Mouse (Mus musculus) lung, adult 2 months (tissue): ENCODE measurements around the gene Pdk1. TPM values are rescaled to one million over a fixed set of nuclear protein-coding genes. Genes with fewer than 3 reads are reported as not detected.
"Not testable (repeated sequence)": the region's sequence is repeated elsewhere in the genome, so short reads cannot be mapped to it uniquely, and the experiment has no call there.

Experiments
- DNase-seq: peaks from one replicate; pipeline ENCODE4 v3.0.0; 2022
- H3K4me1 ChIP-seq: fragments of 200-500 bp; 2 replicates; pipeline ENCODE4 v1.6.1; 2011; ENCODE audit warnings: low read length; ENCODE audit not compliant: control insufficient read depth, insufficient read depth
- H3K4me3 ChIP-seq: fragments of 200-500 bp; replicated peaks from 2 replicates; pipeline ENCODE3; 2011; ENCODE audit warnings: low read depth, mild to moderate bottlenecking, control low read depth, low read length; ENCODE audit errors: extremely low read depth
- CTCF ChIP-seq: fragments of 200-500 bp; IDR thresholded peaks from 2 replicates; pipeline ENCODE4 v1.5.1; 2011; ENCODE audit warnings: mild to moderate bottlenecking, low read length, control low read depth; ENCODE audit not compliant: insufficient read depth
- POLR2A ChIP-seq: fragments of 200-500 bp; IDR thresholded peaks from 2 replicates; pipeline ENCODE4 v1.6.1; 2011; ENCODE audit warnings: low read depth, mild to moderate bottlenecking, control low read depth, low read length, borderline replicate concordance; ENCODE audit errors: extremely low read depth
- WGBS: fragments of 180-500 bp; shearing (Covaris S2); methylation state at CpG from one replicate; pipeline ENCODE4 v1.1.7; 2018; 5-methylcytosine and 5-hydroxymethylcytosine counted together
- polyA plus RNA-seq: library from polyadenylated mRNA; depleted of rRNA; stranded (reverse); fragments of >200 nt; gene quantifications from 2 replicates; pipeline ENCODE4 v1.2.3, GENCODE M21; 2012

Gene Pdk1
- polyA plus RNA-seq, 1 experiment = 8.6 TPM

- no peaks in the 10 kb centered on the region for H3K4me1 ChIP-seq
- no peak overlapping the region for H3K4me3 ChIP-seq
- TF ChIP-seq CTCF (no peak), POLR2A (no peak)
- 66% methylated on average over 9 of the region's 9 CpGs for WGBS
- no peak for DNase-seq
Observed at GRCm38 (mm10) chr2:71843316-71843715, 29.7 kb upstream of the Pdk1 start.

- Histone ChIP-seq H3K4me1 (no peaks in the 10 kb centered on the region), H3K4me3 (no peak overlapping the region)
- TF ChIP-seq CTCF (no peak), POLR2A (no peak)
- WGBS = 77% methylated on average over 6 of the region's 6 CpGs
- DNase-seq = no peak
Observed at GRCm38 (mm10) chr2:71844906-71845305, 28.1 kb upstream of the Pdk1 start.

GRCm38 (mm10) chr2:71852161-71852560 is 20.9 kb upstream of the Pdk1 start:
- TF ChIP-seq CTCF = peak; percentile 25; the same call in 1 of the 2 replicates
- 5% methylated on average over 7 of the region's 8 CpGs for whole genome bisulfite sequencing
- H3K4me1 ChIP-seq, H3K4me3 ChIP-seq: not testable (repeated sequence)
- DNase-seq = peak; percentile 38

GRCm38 (mm10) chr2:71855076-71855475 is 17.9 kb upstream of the Pdk1 start:
- no peak for DNase-seq
- 87% methylated on average over 5 of the region's 5 CpGs for WGBS
- no peak for TF ChIP-seq CTCF
- no peak for TF ChIP-seq POLR2A
- Histone ChIP-seq H3K4me1 (no peaks in the 10 kb centered on the region), H3K4me3 (no peak overlapping the region)

- 64% methylated on average over 5 of the region's 5 CpGs for WGBS
- DNase-seq = no peak
- no peak overlapping the region for H3K4me3 ChIP-seq
Observed at GRCm38 (mm10) chr2:71863531-71864173, 9.4 kb upstream of the Pdk1 start.

GRCm38 (mm10) chr2:71865022-71865421 is 8.0 kb upstream of the Pdk1 start:
- Histone ChIP-seq H3K4me3 (no peak overlapping the region), H3K4me1 (peaks cover 19% of the 10 kb centered on the region)
- 47% methylated on average over 3 of the region's 3 CpGs for WGBS
- no peak for DNase-seq
- no peak for TF ChIP-seq POLR2A
- no peak for TF ChIP-seq CTCF

More at GRCm38 (mm10) chr2:71863531-71864173, 9.4 kb upstream of the Pdk1 start:
- peaks cover 19% of the 10 kb centered on the region for H3K4me1 ChIP-seq
- TF ChIP-seq POLR2A (no peak), CTCF (no peak)

- TF ChIP-seq CTCF (no peak), POLR2A (no peak)
- DNase-seq = no peak
- H3K4me1 ChIP-seq = peaks cover 19% of the 10 kb centered on the region
- 49% methylated on average over 3 of the region's 3 CpGs for WGBS
- H3K4me3 ChIP-seq = no peak overlapping the region
Observed at GRCm38 (mm10) chr2:71865935-71866334, 7.1 kb upstream of the Pdk1 start.

- 13% methylated on average over 1 of the region's 1 CpGs for WGBS
- no peak for DNase-seq
Observed at GRCm38 (mm10) chr2:71866565-71866964, 6.5 kb upstream of the Pdk1 start.

GRCm38 (mm10) chr2:71867019-71867418 is 6.0 kb upstream of the Pdk1 start:
- Histone ChIP-seq H3K4me3 (no peak overlapping the region), H3K4me1 (peaks cover 19% of the 10 kb centered on the region)
- WGBS = 69% methylated on average over 3 of the region's 3 CpGs
- no peak for DNase-seq
- no peak for TF ChIP-seq CTCF

More at GRCm38 (mm10) chr2:71866565-71866964, 6.5 kb upstream of the Pdk1 start:
- Histone ChIP-seq H3K4me1 (peaks cover 19% of the 10 kb centered on the region), H3K4me3 (no peak overlapping the region)
- TF ChIP-seq CTCF (no peak), POLR2A (no peak)

- H3K4me3 ChIP-seq = no peak overlapping the region
- no peak for TF ChIP-seq CTCF
- no peak for TF ChIP-seq POLR2A
- WGBS = 22% methylated on average over 5 of the region's 5 CpGs
- no peak for DNase-seq
- H3K4me1 ChIP-seq = peaks cover 19% of the 10 kb centered on the region
Observed at GRCm38 (mm10) chr2:71867480-71867879, 5.5 kb upstream of the Pdk1 start.

- TF ChIP-seq POLR2A = no peak
- no peak for TF ChIP-seq CTCF
- Histone ChIP-seq H3K4me1 (peaks cover 16% of the 10 kb centered on the region), H3K4me3 (no peak overlapping the region)
- DNase-seq = no peak
- 100% methylated on average over 1 of the region's 1 CpGs for WGBS
Observed at GRCm38 (mm10) chr2:71868256-71868655, 4.8 kb upstream of the Pdk1 start.
